13 mouse cellular contexts compared by ENCODE assay signal in genomic region chr11:57573686-57574274, GRCm38 (mm10). TPM values are rescaled to one million over a fixed set of nuclear protein-coding genes. Genes with fewer than 3 reads are reported as not detected.
A peak's percentile ranks its signal among the peaks of the same experiment; 100 is the strongest.
DNase-seq lines count a peak whose midpoint lies in the region; ATAC-seq and TF ChIP-seq lines count a peak whose summit lies in the region.
"Had no signal": no experiment of that assay in that cellular context is flagged by ENCODE, and none has a peak within 500 bp of the region (broad histone marks: within the 10 kb centered on the region; RNA-seq: fewer than 3 reads in every experiment).

No protein-coding gene starts in this region.

- H3K4me3 ChIP-seq in midbrain, embryonic 11.5 days (ENCODE audit: low read depth, low read length), result no peak overlapping the region
- H3K4me3 ChIP-seq in midbrain, embryonic 13.5 days (replicated peaks), result no peak overlapping the region
- H3K4me3 ChIP-seq in lung, postnatal 0 days (ENCODE audit: low read depth, low read length), result no peak overlapping the region
- H3K4me3 ChIP-seq in neural tube, embryonic 15.5 days (replicated peaks), result no peak overlapping the region
- H3K4me3 ChIP-seq: myocyte had no signal

- no peak for ATAC-seq in midbrain, embryonic 11.5 days (ENCODE audit: low FRiP score)
- no peak for ATAC-seq in midbrain, embryonic 13.5 days
- ATAC-seq in lung, postnatal 0 days, result peak; percentile 62
- ATAC-seq in neural tube, embryonic 15.5 days (ENCODE audit: low FRiP score), result no peak

- DNase-seq in midbrain, embryonic 11.5 days (ENCODE audit: low spot score, missing footprints), result no peak
- DNase-seq in induced T-regulatory cell, adult 2 months (ENCODE audit: low read depth), result peak; percentile 60
- peak; percentile 55 for DNase-seq in lung, postnatal 0 days (ENCODE audit: low spot score)
- no peak for DNase-seq in right cerebral cortex, adult 18-20 months
- DNase-seq in kidney, postnatal 36 days, result no peak
- DNase-seq: adrenal gland, postnatal 10 days; cerebellum, adult 9-11 months; gastrocnemius, postnatal 25 days; kidney, adult 9 months had no signal

- TF ChIP-seq CTCF in lung, postnatal 0 days (IDR thresholded peaks at IDR 0.05), result no peak

- no peak overlapping the region for H3K4me2 ChIP-seq in midbrain, embryonic 11.5 days
- H3K4me2 ChIP-seq in midbrain, embryonic 13.5 days (replicated peaks), result no peak overlapping the region
- peak overlapping the region; percentile 33; the same call in 1 of the 2 replicates for H3K4me2 ChIP-seq in lung, postnatal 0 days (replicated peaks; ENCODE audit: low read depth, low read length)
- H3K4me2 ChIP-seq in neural tube, embryonic 15.5 days, result no peak overlapping the region

- H3K9ac ChIP-seq in midbrain, embryonic 11.5 days (ENCODE audit: low read length), result peak overlapping the region; percentile 31; the same call in 1 of the 2 replicates
- H3K9ac ChIP-seq in midbrain, embryonic 13.5 days (replicated peaks), result no peak overlapping the region
- no peak overlapping the region for H3K9ac ChIP-seq in lung, postnatal 0 days (replicated peaks; ENCODE audit: low read depth)
- H3K9ac ChIP-seq in neural tube, embryonic 15.5 days (replicated peaks), result no peak overlapping the region

- no peak for TF ChIP-seq EP300 in lung, postnatal 0 days (IDR thresholded peaks at IDR 0.05)

- no peak overlapping the region; the same call in 1 of the 2 replicates for H3K27ac ChIP-seq in midbrain, embryonic 11.5 days (ENCODE audit: low read depth, low read length)
- H3K27ac ChIP-seq in midbrain, embryonic 13.5 days, result no peak overlapping the region
- H3K27ac ChIP-seq in lung, postnatal 0 days (ENCODE audit: low read length), result no peak overlapping the region
- H3K27ac ChIP-seq in neural tube, embryonic 15.5 days (replicated peaks), result no peak overlapping the region

- H3K9me3 ChIP-seq in midbrain, embryonic 11.5 days (ENCODE audit: control insufficient read depth, low read length), result no peaks in the 10 kb centered on the region
- H3K9me3 ChIP-seq in midbrain, embryonic 13.5 days, result peaks cover 7% of the 10 kb centered on the region; the same call in 1 of the 2 replicates
- peaks cover 8% of the 10 kb centered on the region; the same call in 1 of the 2 replicates for H3K9me3 ChIP-seq in lung, postnatal 0 days (ENCODE audit: low read length)
- H3K9me3 ChIP-seq in neural tube, embryonic 15.5 days (replicated peaks), result no peaks in the 10 kb centered on the region
- H3K9me3 ChIP-seq: G1E had no signal

- no peaks in the 10 kb centered on the region for H3K36me3 ChIP-seq in midbrain, embryonic 11.5 days (ENCODE audit: control insufficient read depth, insufficient read depth, low read length)
- no peaks in the 10 kb centered on the region for H3K36me3 ChIP-seq in midbrain, embryonic 13.5 days
- no peaks in the 10 kb centered on the region for H3K36me3 ChIP-seq in lung, postnatal 0 days (ENCODE audit: insufficient read depth, low read length)
- no peaks in the 10 kb centered on the region for H3K36me3 ChIP-seq in neural tube, embryonic 15.5 days
- H3K36me3 ChIP-seq: G1E had no signal

- H3K4me1 ChIP-seq in midbrain, embryonic 11.5 days (ENCODE audit: control insufficient read depth, insufficient read depth, low read length), result peaks cover 6% of the 10 kb centered on the region
- peaks cover 15% of the 10 kb centered on the region for H3K4me1 ChIP-seq in midbrain, embryonic 13.5 days (replicated peaks)
- H3K4me1 ChIP-seq in lung, postnatal 0 days (ENCODE audit: insufficient read depth, low read depth, low read length), result no peaks in the 10 kb centered on the region
- H3K4me1 ChIP-seq in neural tube, embryonic 15.5 days, result 0 out of 2 replicates have a peak, but pooled peaks cover 6% of the 10 kb centered on the region

- no peaks in the 10 kb centered on the region for H3K27me3 ChIP-seq in midbrain, embryonic 11.5 days (ENCODE audit: control insufficient read depth, insufficient read depth, low read length)
- peaks cover 3% of the 10 kb centered on the region; the same call in 1 of the 2 replicates for H3K27me3 ChIP-seq in midbrain, embryonic 13.5 days
- H3K27me3 ChIP-seq in lung, postnatal 0 days (replicated peaks; ENCODE audit: insufficient read depth, low read length), result peaks cover 22% of the 10 kb centered on the region
- H3K27me3 ChIP-seq in neural tube, embryonic 15.5 days (replicated peaks), result no peaks in the 10 kb centered on the region

- WGBS in midbrain, embryonic 11.5 days, result 62% methylated on average over 14 of the region's 14 CpGs
- WGBS in midbrain, embryonic 13.5 days, result 54% methylated on average over 14 of the region's 14 CpGs
- WGBS in lung, postnatal 0 days, result 31% methylated on average over 14 of the region's 14 CpGs
- 66% methylated on average over 14 of the region's 14 CpGs for WGBS in neural tube, embryonic 15.5 days

RNA-seq across cellular contexts. Expression of gene Mfap3, which starts 55.3 kb away (rescaled TPM):
- polyA plus RNA-seq in midbrain, embryonic 11.5 days (2014; fragmentation: Nextera tagmentation; extraction: Ambion mirVana), result 61.9 and 66.0 TPM in 2 replicates
- polyA plus RNA-seq in midbrain, embryonic 13.5 days (2015; fragmentation: Nextera tagmentation; extraction: Ambion mirVana), result 60.4 and 63.4 TPM in 2 replicates
- polyA plus RNA-seq in lung, postnatal 0 days (2015; fragmentation: Nextera tagmentation; extraction: Ambion mirVana), result 36.4 and 37.7 TPM in 2 replicates
- polyA plus RNA-seq in neural tube, embryonic 15.5 days (2015; fragmentation: Nextera tagmentation; extraction: Ambion mirVana), result 52.2 and 57.6 TPM in 2 replicates

RNA-seq across cellular contexts. Expression of gene Fam114a2, which starts 55.4 kb away (rescaled TPM):
- polyA plus RNA-seq in midbrain, embryonic 11.5 days (2014; fragmentation: Nextera tagmentation; extraction: Ambion mirVana), result 52.5 and 56.4 TPM in 2 replicates
- polyA plus RNA-seq in midbrain, embryonic 13.5 days (2015; fragmentation: Nextera tagmentation; extraction: Ambion mirVana), result 93.2 TPM in 2 replicates
- 62.7 and 71.9 TPM in 2 replicates for polyA plus RNA-seq in lung, postnatal 0 days (2015; fragmentation: Nextera tagmentation; extraction: Ambion mirVana)
- polyA plus RNA-seq in neural tube, embryonic 15.5 days (2015; fragmentation: Nextera tagmentation; extraction: Ambion mirVana), result 74.2 and 80.5 TPM in 2 replicates

Comparison
In these comparisons a context has a peak if more than half of its experiments do, and no peak if none do; other contexts are left out.
1. DNase-seq: peak in induced T-regulatory cell, adult 2 months (single experiment) and lung, postnatal 0 days (single experiment); none in midbrain, embryonic 11.5 days (single experiment), right cerebral cortex, adult 18-20 months (single experiment) and kidney, postnatal 36 days (0 of 2).